Mouse (Mus musculus) fibroblast of lung, adult 2 months (primary cell): ENCODE measurements around the gene Pop4.
"Not testable (repeated sequence)": the region's sequence is repeated elsewhere in the genome, so short reads cannot be mapped to it uniquely, and the experiment has no call there.

Experiments used
- DNase-seq: peaks from one replicate; pipeline ENCODE4 v3.0.0-alpha.2; 2011; ENCODE audit warnings: low read depth

Gene Pop4

DNA sequence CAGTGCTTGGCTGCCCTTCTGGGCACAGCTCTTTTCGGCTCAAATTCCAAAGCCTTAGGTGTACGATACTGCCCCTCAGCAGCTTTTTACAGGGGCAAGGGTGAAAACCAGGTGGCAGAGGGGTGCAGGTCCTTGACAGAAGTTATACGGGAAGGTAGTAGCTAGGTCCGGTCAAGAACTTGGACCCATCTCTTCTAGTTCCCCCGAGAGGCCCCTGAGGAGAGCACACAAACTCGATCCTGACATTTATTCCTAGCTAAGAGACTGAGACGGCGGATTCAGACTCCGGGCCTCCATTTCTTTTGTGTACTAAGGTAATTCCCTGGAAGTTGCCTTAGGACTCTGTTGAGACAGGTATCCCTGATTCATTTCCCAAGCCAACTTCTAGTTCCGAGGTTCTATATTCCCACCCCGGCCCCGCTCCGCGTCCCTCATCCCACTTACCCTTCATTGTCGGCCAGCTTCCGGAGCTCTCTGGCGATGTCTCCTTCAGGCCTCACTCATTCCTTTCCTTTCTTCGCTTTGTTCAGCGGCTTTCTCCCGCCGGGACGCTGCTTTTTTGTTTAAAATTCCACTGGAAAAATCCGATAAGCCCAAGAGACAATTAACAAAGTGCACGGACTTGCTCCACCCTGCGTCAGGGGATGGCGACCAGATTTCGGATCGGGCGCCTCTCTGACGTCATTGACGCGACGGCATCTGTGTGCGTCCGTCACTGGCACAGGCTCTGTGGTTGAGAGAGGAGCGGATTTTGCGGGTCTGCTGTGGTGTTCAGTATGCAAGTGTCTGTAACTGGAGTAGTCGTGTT is at the start of gene Pop4:
TSS of gene Pop4 (minus strand) at position 721 of the 808 bp plus-strand sequence.
- DNase-seq = peak; percentile 65

DNA sequence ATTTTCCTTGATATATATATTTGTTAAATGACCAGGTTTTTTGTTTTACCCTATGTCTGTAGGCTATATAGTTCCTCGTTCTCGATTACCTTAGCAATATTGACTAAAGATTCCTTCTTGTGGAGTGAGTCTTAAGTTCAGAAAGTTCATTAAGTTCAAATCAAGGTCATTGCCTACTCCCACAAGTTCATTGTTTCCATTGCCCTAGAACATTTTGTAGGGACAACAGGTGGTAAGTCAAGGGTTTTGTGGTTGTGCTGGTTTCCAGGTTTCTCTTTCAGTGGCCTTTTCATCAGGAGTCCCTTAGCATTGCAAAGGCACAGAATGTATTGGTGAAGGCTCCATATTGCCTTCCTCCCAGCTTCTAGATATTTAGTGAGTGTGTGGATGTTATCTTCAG is 49.4 kb upstream of the Pop4 start:
- no peak for DNase-seq

DNA sequence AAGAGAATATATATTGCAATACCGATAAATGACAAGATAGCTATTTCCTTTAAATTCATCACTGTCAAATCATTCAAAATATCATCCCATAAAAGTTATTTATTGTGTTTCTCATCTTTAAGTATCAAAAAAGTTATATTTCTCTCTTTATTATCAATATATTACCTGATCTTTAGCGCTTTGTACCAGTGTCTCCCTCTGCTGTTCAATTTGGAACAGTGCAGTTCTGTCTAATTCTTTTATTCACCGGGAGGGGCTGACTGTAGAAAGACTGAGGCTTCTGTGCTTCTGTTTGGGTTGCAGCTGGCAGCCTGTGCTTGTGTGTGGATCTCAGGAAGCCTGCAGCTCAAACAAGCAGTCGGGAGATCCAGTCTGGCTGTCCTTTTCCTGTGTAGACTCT is 11.0 kb upstream of the Pop4 start:
- DNase-seq = not testable (repeated sequence)

DNA sequence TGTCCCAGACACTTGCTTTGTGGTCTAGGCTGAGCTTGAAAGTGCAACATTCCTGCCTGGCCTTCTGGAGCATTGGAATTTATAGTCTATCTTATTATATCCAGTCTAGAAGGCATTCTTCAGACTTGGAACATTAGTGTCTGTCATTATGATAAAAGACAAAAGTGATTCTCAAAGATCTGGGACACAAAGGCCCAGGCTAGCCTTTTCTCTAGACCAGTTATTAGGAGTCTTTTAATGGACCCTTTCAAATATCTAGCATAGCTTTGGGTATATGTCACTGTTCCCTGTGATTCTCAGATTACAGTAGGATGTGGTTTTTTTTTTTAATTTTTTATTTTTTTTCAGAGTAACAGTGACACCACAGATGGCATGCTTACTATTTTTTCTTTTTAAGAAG is 1.3 kb upstream of the Pop4 start:
- DNase-seq = no peak

DNA sequence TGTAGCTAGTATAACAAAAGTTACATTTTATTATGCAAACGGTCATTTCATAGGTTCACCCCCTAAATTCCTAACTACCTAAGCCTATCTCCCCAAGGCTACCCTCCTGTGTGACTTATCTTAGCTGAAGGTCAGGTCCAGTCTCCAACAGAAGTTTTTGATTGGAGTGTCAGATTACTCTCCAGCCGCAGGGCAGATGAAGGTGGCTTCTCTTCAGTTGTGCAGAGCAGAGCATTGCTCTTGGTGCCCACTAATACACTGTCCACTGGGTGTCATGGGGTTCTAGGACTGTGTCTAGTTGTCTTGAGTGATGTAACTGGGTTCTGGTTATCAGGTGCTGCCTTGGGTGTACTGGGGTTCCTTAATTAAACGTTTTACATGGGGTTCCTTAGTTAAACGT is 636 bp upstream of the Pop4 start:
- DNase-seq = no peak

DNA sequence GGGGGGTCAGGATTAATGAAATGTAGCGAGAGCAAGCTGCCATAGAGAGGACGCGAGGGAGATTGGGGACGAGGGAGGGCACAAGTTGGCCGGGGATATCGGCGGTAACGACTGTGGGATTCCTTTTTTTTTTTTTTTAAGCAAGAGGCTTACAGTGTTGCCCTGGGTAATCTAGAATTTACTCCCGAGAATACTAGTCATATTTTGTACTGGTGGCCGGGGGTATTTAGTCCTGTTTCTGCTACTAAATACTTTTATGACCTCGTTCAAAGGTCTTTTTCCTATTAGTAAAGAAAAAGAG is 238 bp upstream of the Pop4 start:
- DNase-seq = no peak

DNA sequence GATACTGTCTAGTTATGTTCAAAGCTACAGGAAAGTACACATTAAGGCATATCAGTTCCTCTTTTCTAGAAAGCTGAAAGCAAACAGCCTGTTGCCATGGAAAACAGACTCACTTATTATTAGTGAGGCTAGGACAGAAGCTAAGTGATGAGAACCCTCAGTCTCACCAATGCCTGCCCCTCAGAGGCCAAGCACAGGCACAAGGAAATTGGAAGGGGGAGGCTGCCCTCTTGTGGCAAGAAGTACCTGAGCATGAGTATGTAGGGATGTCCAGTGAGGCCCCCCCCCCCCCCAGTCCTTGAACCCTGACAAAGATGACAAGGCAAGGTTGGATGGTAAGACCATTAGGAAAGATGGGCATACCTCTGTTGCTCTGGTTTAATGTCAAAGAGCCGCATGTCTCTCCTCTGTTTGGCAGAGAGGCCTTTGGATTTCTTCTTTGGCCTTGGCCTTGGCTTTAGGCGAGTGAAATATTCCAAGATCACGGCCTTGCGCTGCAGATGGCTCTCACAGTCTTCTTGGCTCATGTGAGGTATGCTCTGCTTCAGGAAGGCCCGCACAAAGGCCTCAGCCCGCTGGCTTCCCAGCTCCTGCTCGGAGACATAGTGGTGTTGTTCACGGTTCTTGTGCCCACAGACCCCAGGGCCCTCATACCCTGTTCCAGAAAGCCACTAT is 4.1 kb downstream of the Pop4 start:
- DNase-seq = no peak

DNA sequence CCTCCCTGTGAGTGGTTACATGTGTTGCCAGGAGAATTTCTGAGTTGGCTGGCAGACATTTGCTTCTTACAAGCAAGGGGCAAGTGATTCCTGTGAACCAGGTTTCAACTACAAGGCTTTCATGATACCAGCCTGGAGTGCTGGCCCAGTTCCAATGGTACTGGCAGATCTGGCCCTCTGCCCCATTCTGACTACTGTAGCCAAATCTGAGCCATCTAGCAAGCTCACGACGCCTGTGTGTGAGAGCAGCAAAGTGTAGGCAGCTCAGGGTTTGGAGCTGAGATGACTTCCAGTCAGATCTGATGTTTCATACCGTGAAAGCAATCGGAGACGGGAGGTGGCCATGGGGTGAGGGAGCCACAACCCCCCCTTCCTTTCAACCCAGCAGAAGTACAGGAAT is 8.8 kb downstream of the Pop4 start:
- peak; percentile 49 for DNase-seq

DNA sequence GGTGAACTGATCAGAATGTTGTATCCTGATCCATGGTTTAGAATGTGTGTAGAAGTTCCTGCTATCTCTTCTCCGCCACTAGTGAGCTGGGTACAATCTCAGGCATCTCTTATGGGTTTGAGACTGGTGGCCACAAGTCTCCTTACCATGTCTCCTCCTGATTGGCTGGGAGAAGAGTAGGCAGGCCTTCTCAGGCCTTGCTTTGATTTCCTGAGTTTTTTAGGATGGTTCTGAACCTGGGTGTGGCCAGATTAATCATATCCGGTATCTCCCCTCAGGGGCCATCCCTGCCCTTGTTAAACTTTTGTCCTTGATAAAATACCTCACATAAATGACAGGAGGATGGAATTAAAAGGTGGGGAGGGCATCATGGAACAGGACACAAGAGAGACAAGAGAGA is 11.6 kb downstream of the Pop4 start:
- DNase-seq = no peak

DNA sequence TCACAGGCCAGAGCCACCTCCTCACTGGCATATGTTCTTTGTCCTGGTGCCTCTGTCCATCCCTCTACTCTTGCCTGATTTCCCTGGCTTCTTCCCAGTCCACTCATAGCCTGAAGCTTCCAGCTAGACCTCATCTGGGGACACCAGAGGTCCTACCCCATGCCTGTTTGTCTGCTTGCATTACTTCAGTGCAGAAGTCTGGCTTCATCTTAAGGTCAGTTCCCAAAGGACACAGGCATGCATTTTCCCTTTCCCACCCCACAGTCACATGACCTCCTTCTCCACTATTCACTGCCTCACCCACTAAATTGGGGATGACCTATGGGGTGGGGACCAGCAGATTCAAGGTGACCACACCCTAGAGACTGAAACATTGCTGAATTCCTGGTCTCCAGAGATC is 17.8 kb downstream of the Pop4 start:
- no peak for DNase-seq

DNA sequence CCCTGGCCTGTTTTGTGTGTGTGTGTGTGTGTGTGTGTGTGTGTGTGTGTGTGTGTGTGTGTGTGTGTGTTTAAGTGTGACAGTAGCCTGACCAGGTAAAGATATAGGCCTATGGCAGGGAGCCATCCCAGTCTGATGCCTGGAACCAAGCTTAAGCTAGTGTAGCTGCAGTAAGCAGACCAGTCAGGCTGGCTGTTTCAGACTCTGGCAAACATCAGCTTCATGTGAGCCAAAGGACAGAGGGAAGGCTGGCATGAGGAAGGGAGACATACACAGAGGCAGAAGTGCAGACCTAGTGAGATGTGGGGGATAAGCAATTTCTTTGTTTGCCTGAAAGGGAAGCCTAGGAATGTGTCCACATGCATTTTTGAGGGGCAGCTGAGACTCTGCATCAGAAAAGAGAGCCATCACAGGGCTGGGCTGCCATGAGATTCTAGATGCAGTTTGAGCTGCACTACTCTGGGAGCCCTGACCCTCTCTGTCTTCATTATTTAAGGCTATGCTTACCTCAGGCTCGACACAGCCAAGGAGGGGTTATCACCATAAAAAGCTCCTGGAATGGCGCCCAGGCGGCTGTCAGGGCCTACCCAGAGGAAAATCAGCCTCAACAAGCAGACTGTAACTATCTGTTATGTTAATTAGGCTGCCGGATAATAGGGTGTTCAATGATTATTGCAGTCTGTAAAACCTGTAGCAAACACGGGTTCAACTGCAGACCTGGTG is 19.6 kb downstream of the Pop4 start:
- DNase-seq = no peak

DNA sequence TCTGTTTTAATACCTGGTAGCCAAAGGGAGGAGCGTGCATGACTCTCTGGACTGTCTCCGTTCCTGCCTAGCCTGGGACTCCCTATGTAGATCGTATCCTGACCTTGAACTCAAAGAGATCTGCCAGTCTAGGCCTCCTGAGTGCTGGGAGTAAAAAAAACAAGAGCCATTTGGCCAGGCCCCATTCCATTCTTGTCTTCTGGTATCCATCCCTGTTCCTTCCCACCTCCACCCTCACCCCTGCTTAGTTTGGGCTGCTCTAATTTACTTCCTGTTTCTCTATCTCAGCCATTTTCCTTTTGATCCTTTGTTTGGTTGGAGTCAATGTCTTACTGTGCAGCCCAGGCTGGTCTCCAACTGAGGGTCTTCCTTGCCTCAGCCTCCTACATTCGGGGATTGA is 28.8 kb downstream of the Pop4 start:
- DNase-seq = no peak

DNA sequence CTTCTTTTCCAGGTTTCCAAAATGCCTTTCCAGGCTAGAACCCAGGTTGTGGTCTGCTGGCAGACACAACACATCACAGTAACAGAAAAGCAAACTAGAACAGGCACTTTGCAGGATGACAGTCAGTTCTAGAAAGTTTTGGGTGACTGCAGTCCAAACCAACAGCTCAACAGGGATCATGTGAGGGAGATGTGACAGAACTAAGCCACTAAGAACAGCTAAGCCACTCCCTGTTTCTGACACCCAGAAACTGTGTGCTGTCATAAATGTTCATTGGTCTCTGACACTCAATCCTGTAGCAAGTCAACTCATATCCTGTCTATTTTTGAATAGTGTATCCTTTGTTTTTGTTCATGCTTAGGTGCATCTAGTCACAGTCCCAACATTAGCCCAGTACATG is 34.1 kb downstream of the Pop4 start:
- no peak for DNase-seq

DNA sequence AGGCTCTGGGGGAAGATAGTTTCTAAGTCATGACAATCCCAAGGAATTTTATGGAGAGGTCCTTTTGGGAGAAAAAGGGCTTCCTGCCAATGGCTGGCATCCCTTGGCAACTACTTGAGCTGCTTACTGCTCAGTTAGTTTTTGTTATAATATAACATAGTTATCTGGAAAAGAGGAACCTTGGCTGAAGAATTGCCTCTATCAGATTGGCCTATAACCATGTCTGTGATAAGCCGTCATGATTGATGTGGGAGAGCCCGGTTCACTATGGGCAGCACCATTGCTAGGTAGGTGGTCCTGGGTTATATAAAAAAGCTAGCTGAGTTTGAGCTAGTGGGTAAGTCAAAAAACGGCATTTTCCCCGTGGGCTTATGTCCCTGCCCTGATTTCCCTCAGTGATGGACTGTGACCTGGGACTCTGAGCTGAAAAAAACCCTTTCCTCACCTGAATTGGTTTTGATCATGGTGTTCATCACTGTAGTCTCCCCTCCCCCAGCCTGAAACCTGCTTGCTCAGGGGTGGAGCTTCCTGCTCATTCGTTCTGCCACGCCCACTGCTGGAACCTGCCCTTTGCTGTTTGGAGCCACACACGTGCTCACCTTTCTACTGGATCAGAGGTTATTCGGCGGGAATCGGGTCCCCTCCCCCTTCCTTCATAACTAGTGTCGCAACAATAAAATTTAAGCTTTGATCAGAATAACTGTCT is 34.7 kb downstream of the Pop4 start:
- DNase-seq = no peak

DNA sequence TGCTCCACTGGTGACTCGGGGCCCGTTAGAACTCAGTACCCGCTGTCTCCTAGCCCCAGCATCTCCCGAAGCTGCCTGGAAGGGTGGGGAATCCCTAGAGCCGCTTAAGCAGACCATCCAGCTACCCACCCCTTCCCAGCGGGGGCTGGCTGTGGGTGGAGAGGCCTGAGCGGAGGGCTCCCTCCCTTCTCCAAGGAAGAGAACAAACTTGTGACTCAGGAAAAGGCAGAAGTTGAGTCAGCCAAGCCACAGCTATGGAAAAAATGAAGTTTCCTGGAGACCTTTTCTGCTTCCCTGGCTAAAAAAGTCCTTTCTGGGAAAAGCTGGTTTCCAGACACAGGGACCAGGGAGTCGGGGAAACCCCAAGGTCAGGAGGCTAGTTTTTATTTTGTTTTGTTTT is 40.9 kb downstream of the Pop4 start:
- DNase-seq = peak; percentile 85

DNA sequence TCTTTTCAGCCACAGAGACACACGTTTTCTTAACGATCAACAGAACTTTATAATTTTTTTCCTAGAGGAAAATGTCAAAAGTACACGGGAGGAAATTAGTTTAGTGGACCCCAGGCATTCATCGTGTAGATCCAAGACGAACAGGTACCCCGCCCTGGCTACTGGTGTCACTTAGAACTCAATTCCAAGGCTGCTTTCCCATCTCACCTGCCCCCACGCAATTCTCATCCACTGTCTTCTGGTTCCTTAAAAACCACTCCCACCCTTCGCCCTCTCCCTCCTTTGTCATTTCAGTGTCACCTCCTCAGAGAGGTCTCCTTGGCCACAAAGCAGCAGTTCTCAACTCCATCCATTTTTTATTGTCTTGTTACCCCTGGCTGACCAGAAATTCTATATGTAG is 42.9 kb downstream of the Pop4 start:
- no peak for DNase-seq

DNA sequence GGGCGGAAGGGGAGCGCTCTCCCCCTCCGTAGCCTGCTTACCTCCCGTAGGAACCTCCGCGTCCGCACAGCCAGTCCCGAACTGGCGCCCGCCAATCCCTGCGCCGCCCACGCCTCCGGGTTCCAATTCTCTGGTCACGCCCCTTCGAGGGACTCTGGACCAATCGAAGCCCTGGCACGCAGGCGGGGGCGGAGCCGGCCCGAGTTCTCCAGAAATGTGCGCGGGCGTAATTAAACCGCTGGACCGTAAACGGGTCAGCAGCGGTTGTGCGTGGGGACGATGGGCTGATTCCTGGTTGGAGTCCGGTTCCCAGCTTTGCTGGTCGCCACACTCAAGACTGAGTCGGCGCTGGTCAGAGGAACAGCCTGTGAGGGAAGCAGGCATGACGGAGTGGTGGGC is 43.3 kb downstream of the Pop4 start, which contains the start of gene Plekhf1:
TSS of gene Plekhf1 (minus strand) at position 117 of the 399 bp plus-strand sequence.
- peak; percentile 88 for DNase-seq

DNA sequence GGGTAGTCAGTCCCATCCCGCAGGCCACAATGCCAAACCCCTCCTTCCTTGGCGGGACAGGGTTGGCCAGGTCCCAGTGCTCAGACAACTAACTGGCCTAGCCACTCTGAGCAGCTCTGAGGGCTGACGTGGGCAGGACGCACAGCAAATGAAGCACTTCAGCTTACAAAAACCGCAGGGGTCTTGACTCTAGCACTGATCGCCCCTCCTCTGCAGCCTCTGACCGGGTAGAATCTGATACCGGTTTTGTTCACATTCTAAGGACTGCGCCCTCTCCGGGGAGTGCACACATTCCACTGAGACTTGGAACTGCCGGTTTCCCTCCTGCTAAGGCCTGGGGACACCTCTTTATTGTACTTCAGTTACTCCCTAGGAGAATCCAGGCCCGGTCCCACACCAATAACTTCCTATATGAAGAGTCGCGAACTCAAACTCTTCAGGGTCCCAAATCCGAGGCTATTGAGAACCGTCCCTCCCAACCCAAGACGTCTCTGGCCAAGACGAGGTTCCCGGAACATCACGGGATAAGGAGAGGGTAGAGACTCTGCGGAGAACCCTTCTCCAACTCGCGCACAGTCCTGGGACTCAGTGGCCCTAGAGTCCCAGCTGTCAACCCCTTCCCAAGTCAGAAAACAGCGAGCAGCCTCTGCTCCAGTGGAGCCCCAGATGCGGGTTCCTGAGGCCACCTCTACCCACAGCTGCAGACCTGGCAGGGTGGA is 43.9 kb downstream of the Pop4 start:
- DNase-seq = peak; percentile 77

DNA sequence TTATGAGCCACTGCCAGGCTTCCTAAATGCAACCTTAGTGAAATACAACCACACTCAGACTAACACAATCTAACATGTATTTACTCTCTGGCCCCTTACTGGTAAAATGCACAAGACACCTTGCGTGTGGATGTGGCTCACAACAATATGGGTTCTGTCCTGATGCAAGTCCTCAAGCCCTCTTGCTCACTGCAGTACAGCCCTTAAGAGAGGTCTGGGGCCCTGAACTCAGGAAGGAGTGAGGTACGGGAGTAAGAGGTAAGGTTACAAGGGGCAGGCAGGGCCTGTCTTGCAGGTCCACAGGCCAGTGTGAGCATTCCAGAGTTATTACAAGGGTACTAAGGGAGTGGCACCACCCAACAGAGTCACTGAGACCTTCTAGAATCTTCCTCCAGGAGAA is 45.0 kb downstream of the Pop4 start:
- no peak for DNase-seq

DNA sequence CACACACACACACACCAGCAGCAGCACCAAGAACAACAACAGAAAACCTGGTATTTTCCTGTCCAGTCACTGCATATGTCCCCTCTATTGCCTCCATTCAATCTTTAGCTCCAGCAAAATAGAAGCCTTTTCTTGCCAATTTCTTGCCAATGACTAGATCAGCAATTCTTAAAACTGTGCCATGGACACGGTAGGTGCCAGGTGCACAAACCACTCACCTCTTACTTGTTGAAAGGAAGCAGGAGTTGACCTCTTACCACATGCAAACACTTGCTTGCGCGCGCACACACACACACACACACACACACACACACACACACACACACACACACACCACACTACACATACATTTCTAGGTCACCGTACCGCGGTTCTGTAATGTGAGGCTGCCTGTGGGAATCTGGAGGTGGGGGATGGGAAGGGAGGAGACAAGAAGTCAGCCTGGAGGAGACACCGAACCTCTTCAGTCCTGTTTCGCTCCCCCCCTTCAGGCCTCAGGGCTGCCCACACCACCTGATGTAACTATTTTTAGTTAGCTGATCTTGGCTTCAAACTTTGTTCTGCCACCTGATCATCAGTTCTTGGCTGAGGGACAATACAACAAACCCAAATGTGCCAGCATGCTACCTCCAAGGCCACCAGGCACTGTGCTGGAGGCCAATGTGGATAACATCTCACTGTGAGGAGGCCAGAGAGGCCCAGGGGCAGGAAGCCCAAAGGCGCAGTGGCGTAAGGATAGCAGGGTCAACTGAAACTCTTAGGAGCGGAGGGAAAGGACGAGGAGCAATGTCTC is 46.5 kb downstream of the Pop4 start:
- DNase-seq = peak; percentile 61

DNA sequence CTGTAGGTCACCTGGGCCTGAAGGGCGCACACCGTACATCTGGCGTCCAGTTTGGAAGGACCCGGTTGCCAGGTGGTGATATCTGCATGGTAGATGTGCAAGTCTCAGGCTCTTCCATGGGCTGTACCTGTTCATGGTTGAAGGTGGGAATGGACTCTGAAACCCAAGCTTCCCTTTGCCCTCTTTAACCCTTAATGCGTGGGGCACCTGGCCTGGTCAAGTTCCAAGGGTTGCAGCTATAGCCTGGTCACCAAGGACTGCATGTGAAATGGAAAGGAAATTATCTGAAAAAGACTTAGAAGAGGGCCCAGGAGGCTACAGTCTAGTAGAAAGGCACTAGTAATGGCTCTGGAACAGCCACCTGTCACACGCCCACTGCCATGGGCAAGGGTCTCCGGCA is 50.4 kb downstream of the Pop4 start:
- DNase-seq = no peak
